Mouse (Mus musculus): ENCODE measurements at regions not wholly inside any gene's neighbourhood (a gene's known extent, or its start where the extent isn't known, plus 50 kb on each side); places are given as distances from the start of the nearest gene placed in this dataset.
A peak's percentile ranks its signal among the peaks of the same experiment; 100 is the strongest.

- no peaks in the 10 kb centered on the region for H3K27me3 ChIP-seq (replicated peaks)
- ATAC-seq (replicated peaks) = no peak
- H3K9ac ChIP-seq = no peak overlapping the region
- no peak overlapping the region for H3K27ac ChIP-seq
- H3K36me3 ChIP-seq (replicated peaks) = no peaks in the 10 kb centered on the region
- no peaks in the 10 kb centered on the region for H3K4me1 ChIP-seq
- no peak overlapping the region for H3K4me2 ChIP-seq
- no peak overlapping the region for H3K4me3 ChIP-seq
- H3K9me3 ChIP-seq = no peaks in the 10 kb centered on the region
- 88% methylated on average over 1 of the region's 1 CpGs for WGBS
Observed at GRCm38 (mm10) chr11:44062446-44062845, 161.4 kb upstream of the Adra1b start.

- no peak for ATAC-seq (replicated peaks)
- Histone ChIP-seq H3K36me3 (replicated peaks) (no peaks in the 10 kb centered on the region), H3K4me1 (no peaks in the 10 kb centered on the region), H3K9me3 (no peaks in the 10 kb centered on the region), H3K27ac (no peak overlapping the region), H3K27me3 (replicated peaks) (no peaks in the 10 kb centered on the region), H3K4me3 (no peak overlapping the region), H3K4me2 (no peak overlapping the region), H3K9ac (no peak overlapping the region)
- WGBS = 87% methylated on average over 2 of the region's 2 CpGs
Observed at GRCm38 (mm10) chr11:44066176-44066575, 165.2 kb upstream of the Adra1b start.

- Histone ChIP-seq H3K27me3 (replicated peaks) (no peaks in the 10 kb centered on the region), H3K9me3 (no peaks in the 10 kb centered on the region), H3K4me2 (no peak overlapping the region), H3K4me3 (no peak overlapping the region), H3K27ac (no peak overlapping the region), H3K36me3 (replicated peaks) (no peaks in the 10 kb centered on the region), H3K9ac (no peak overlapping the region), H3K4me1 (no peaks in the 10 kb centered on the region)
- ATAC-seq (replicated peaks) = no peak
- 85% methylated on average over 3 of the region's 3 CpGs for WGBS
Observed at GRCm38 (mm10) chr11:44083716-44084115, 182.7 kb upstream of the Adra1b start.

GRCm38 (mm10) chr11:44086951-44087350 lies 185.9 kb upstream of the Adra1b start:
- no peaks in the 10 kb centered on the region for H3K4me1 ChIP-seq
- WGBS = 61% methylated on average over 2 of the region's 2 CpGs
- no peak overlapping the region for H3K4me2 ChIP-seq
- no peaks in the 10 kb centered on the region for H3K27me3 ChIP-seq (replicated peaks)
- no peaks in the 10 kb centered on the region for H3K36me3 ChIP-seq (replicated peaks)
- ATAC-seq (replicated peaks) = no peak
- no peak overlapping the region for H3K9ac ChIP-seq
- H3K9me3 ChIP-seq = no peaks in the 10 kb centered on the region
- H3K27ac ChIP-seq = no peak overlapping the region
- H3K4me3 ChIP-seq = no peak overlapping the region

GRCm38 (mm10) chr11:44089514-44089913 lies 188.5 kb upstream of the Adra1b start:
- 87% methylated on average over 9 of the region's 9 CpGs for WGBS
- no peak overlapping the region for H3K4me3 ChIP-seq
- H3K27me3 ChIP-seq (replicated peaks) = no peaks in the 10 kb centered on the region
- H3K4me2 ChIP-seq = no peak overlapping the region
- ATAC-seq (replicated peaks) = no peak
- no peak overlapping the region for H3K9ac ChIP-seq
- no peaks in the 10 kb centered on the region for H3K9me3 ChIP-seq
- no peaks in the 10 kb centered on the region for H3K36me3 ChIP-seq (replicated peaks)
- H3K27ac ChIP-seq = no peak overlapping the region
- H3K4me1 ChIP-seq = no peaks in the 10 kb centered on the region

GRCm38 (mm10) chr11:44095280-44095679 lies 194.3 kb upstream of the Adra1b start:
- ATAC-seq (replicated peaks) = no peak
- no peak overlapping the region for H3K4me2 ChIP-seq
- H3K9me3 ChIP-seq = no peaks in the 10 kb centered on the region
- H3K9ac ChIP-seq = no peak overlapping the region
- H3K27me3 ChIP-seq (replicated peaks) = no peaks in the 10 kb centered on the region
- no peak overlapping the region for H3K27ac ChIP-seq
- no peaks in the 10 kb centered on the region for H3K36me3 ChIP-seq (replicated peaks)
- 75% methylated on average over 4 of the region's 4 CpGs for WGBS
- H3K4me3 ChIP-seq = no peak overlapping the region
- H3K4me1 ChIP-seq = no peaks in the 10 kb centered on the region

GRCm38 (mm10) chr11:44103188-44103840 lies 202.3 kb upstream of the Adra1b start:
- Histone ChIP-seq H3K9ac (no peak overlapping the region), H3K36me3 (replicated peaks) (no peaks in the 10 kb centered on the region), H3K4me2 (no peak overlapping the region), H3K4me3 (no peak overlapping the region), H3K4me1 (peaks cover 8% of the 10 kb centered on the region; the same call in 1 of the 2 replicates), H3K27me3 (replicated peaks) (no peaks in the 10 kb centered on the region), H3K27ac (no peak overlapping the region), H3K9me3 (no peaks in the 10 kb centered on the region)
- WGBS = 69% methylated on average over 5 of the region's 5 CpGs
- ATAC-seq (replicated peaks) = no peak

GRCm38 (mm10) chr11:44103841-44104191 lies 202.8 kb upstream of the Adra1b start:
- H3K4me3 ChIP-seq = no peak overlapping the region
- H3K36me3 ChIP-seq (replicated peaks) = no peaks in the 10 kb centered on the region
- H3K4me1 ChIP-seq = peaks cover 8% of the 10 kb centered on the region; the same call in 1 of the 2 replicates
- 0 out of 2 replicates have a peak, but pooled peaks have one; percentile 60 for ATAC-seq (replicated peaks)
- H3K27me3 ChIP-seq (replicated peaks) = no peaks in the 10 kb centered on the region
- no peaks in the 10 kb centered on the region for H3K9me3 ChIP-seq
- H3K4me2 ChIP-seq = no peak overlapping the region
- no peak overlapping the region for H3K9ac ChIP-seq
- H3K27ac ChIP-seq = no peak overlapping the region

- H3K36me3 ChIP-seq (replicated peaks) = no peaks in the 10 kb centered on the region
- H3K9me3 ChIP-seq = no peaks in the 10 kb centered on the region
- H3K27ac ChIP-seq = no peak overlapping the region
- no peaks in the 10 kb centered on the region for H3K27me3 ChIP-seq (replicated peaks)
- no peak overlapping the region for H3K4me2 ChIP-seq
- no peak overlapping the region for H3K4me3 ChIP-seq
- no peak for ATAC-seq (replicated peaks)
- H3K9ac ChIP-seq = no peak overlapping the region
- peaks cover 8% of the 10 kb centered on the region; the same call in 1 of the 2 replicates for H3K4me1 ChIP-seq
- WGBS = 78% methylated on average over 1 of the region's 1 CpGs
Observed at GRCm38 (mm10) chr11:44106231-44106630, 205.2 kb upstream of the Adra1b start.

GRCm38 (mm10) chr11:44111525-44111924 lies 210.5 kb upstream of the Adra1b start:
- H3K9me3 ChIP-seq = no peaks in the 10 kb centered on the region
- ATAC-seq (replicated peaks) = peak; percentile 69; the same call in 1 of the 2 replicates
- WGBS = 26% methylated on average over 5 of the region's 5 CpGs

GRCm38 (mm10) chr11:44127088-44127487 lies 226.1 kb upstream of the Adra1b start:
- no peaks in the 10 kb centered on the region for H3K27me3 ChIP-seq (replicated peaks)
- 47% methylated on average over 9 of the region's 9 CpGs for WGBS
- no peak overlapping the region for H3K27ac ChIP-seq
- no peak overlapping the region for H3K4me3 ChIP-seq
- H3K4me1 ChIP-seq = peaks cover 5% of the 10 kb centered on the region; the same call in 1 of the 2 replicates
- no peaks in the 10 kb centered on the region for H3K36me3 ChIP-seq (replicated peaks)
- no peaks in the 10 kb centered on the region for H3K9me3 ChIP-seq
- no peak overlapping the region for H3K9ac ChIP-seq
- ATAC-seq (replicated peaks) = peak; percentile 60
- H3K4me2 ChIP-seq = no peak overlapping the region

More at GRCm38 (mm10) chr11:44111525-44111924, 210.5 kb upstream of the Adra1b start:
- no peaks in the 10 kb centered on the region for H3K27me3 ChIP-seq (replicated peaks)
- H3K4me1 ChIP-seq = 0 out of 2 replicates have a peak, but pooled peaks cover 4% of the 10 kb centered on the region
- H3K27ac ChIP-seq = no peak overlapping the region
- H3K36me3 ChIP-seq (replicated peaks) = no peaks in the 10 kb centered on the region
- no peak overlapping the region for H3K4me2 ChIP-seq
- H3K9ac ChIP-seq = no peak overlapping the region
- no peak overlapping the region for H3K4me3 ChIP-seq

- no peaks in the 10 kb centered on the region for H3K36me3 ChIP-seq (replicated peaks)
- no peak overlapping the region for H3K9ac ChIP-seq
- no peak overlapping the region for H3K4me2 ChIP-seq
- no peaks in the 10 kb centered on the region for H3K9me3 ChIP-seq
- peaks cover 5% of the 10 kb centered on the region; the same call in 1 of the 2 replicates for H3K4me1 ChIP-seq
- no peaks in the 10 kb centered on the region for H3K27me3 ChIP-seq (replicated peaks)
- WGBS = 91% methylated on average over 6 of the region's 6 CpGs
- no peak overlapping the region for H3K27ac ChIP-seq
- no peak for ATAC-seq (replicated peaks)
- no peak overlapping the region for H3K4me3 ChIP-seq
Observed at GRCm38 (mm10) chr11:44128481-44128880, 227.5 kb upstream of the Adra1b start.

- ATAC-seq (replicated peaks) = no peak
- 72% methylated on average over 7 of the region's 7 CpGs for WGBS
- no peaks in the 10 kb centered on the region for H3K4me1 ChIP-seq
- no peaks in the 10 kb centered on the region for H3K36me3 ChIP-seq (replicated peaks)
- H3K9me3 ChIP-seq = no peaks in the 10 kb centered on the region
- no peak overlapping the region for H3K4me2 ChIP-seq
- no peak overlapping the region for H3K4me3 ChIP-seq
- H3K27me3 ChIP-seq (replicated peaks) = no peaks in the 10 kb centered on the region
- H3K9ac ChIP-seq = no peak overlapping the region
- no peak overlapping the region for H3K27ac ChIP-seq
Observed at GRCm38 (mm10) chr11:44133244-44133643, 232.2 kb upstream of the Adra1b start.
